Mouse (Mus musculus) telencephalon, adult 2 months (tissue): ENCODE measurements at regions not wholly inside any gene's neighbourhood (a gene's known extent, or its start where the extent isn't known, plus 50 kb on each side); places are given as distances from the start of the nearest gene placed in this dataset.

Experiments
- DNase-seq: peaks from one replicate; pipeline ENCODE4 v3.0.0-alpha.2; 2011; ENCODE audit warnings: low read depth, low spot score

DNA sequence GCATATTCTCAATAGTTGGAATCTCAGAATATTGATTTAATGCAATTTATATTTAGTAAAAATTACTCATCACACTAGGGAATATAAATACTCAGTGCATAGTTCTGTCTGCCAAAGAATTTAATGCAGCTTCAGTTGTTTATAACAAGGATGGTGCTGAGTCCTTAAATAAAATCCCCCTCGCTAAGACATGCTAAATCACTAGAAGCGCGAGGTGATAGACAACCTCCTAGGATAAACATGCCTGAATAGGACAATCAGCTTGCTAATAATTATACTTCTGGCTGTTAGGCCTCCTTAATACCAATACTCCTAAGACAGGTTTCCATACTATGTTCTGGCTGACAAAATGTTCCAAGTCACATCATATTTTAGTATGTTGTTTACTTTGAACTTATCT lies 3650.0 kb downstream of the 9330182O14Rik start:
- DNase-seq: no peak

DNA sequence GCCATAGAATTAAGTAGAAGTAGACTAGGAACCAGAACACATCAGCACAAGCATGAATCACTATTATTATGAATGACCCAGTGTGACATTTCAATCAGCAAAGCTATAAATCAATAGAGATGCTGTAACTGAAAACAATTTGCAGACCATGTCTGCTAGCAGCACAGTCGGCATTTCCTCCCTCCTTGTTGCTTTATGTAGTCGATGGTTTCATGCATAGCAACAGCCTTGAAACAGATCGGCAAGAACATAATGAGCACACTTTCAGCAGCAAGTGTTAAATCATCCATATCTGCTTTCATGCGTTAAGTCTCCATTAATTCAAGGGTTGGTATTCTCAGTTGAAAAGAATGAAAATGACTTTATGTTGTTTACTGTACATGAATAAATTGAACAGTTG lies 3669.2 kb downstream of the 9330182O14Rik start:
- DNase-seq: peak; percentile 34
